Mouse (Mus musculus) hindbrain, embryonic 15.5 days (tissue): ENCODE data around the gene Hoxb8. TPM values are rescaled to one million over a fixed set of nuclear protein-coding genes. Genes with fewer than 3 reads are reported as not detected.

Experiments used
- ATAC-seq: fragments of 200-750 bp; cut with Nextera tagmentation; 2 replicates; pipeline ENCODE4 v1.8.0; 2017; ENCODE audit warnings: low read depth, moderate number of reproducible peaks, moderate TSS enrichment; ENCODE audit not compliant: low FRiP score
- H3K27ac ChIP-seq: fragments of 300-500 bp; sonication (generic); replicated peaks from 2 replicates; pipeline ENCODE4 v1.5.1; 2015; ENCODE audit warnings: mild to moderate bottlenecking, inconsistent platforms
- H3K27me3 ChIP-seq: fragments of 300-500 bp; sonication (generic); 2 replicates; pipeline ENCODE4 v1.6.1; 2015; ENCODE audit warnings: control low read depth, inconsistent platforms
- H3K36me3 ChIP-seq: fragments of 300-500 bp; sonication (generic); 2 replicates; pipeline ENCODE4 v1.6.1; 2015; ENCODE audit warnings: control low read depth, inconsistent platforms
- H3K4me1 ChIP-seq: fragments of 300-500 bp; sonication (generic); replicated peaks from 2 replicates; pipeline ENCODE4 v1.6.1; 2015; ENCODE audit warnings: control low read depth, inconsistent platforms
- H3K4me2 ChIP-seq: fragments of 300-500 bp; sonication (generic); 2 replicates; pipeline ENCODE4 v1.6.1; 2015; ENCODE audit warnings: moderate library complexity, mild to moderate bottlenecking, inconsistent platforms
- H3K4me3 ChIP-seq: fragments of 300-500 bp; sonication (generic); 2 replicates; pipeline ENCODE4 v1.5.1; 2015; ENCODE audit warnings: mild to moderate bottlenecking, inconsistent platforms
- H3K9ac ChIP-seq: fragments of 300-500 bp; sonication (generic); 2 replicates; pipeline ENCODE4 v1.6.1; 2015; ENCODE audit warnings: inconsistent platforms
- H3K9me3 ChIP-seq: fragments of 300-500 bp; sonication (generic); 2 replicates; pipeline ENCODE4 v1.6.1; 2016; ENCODE audit warnings: control low read depth, inconsistent platforms
- WGBS: fragments of 180-500 bp; shearing (Covaris S2); methylation state at CpG from one replicate; pipeline ENCODE4 v1.1.7; 2015; 5-methylcytosine and 5-hydroxymethylcytosine counted together
- polyA plus RNA-seq: library from polyadenylated mRNA; unstranded; fragments of >200 nt; fragmentation: Nextera tagmentation; extraction: Ambion mirVana; gene quantifications from 2 replicates; pipeline ENCODE4 v1.2.1, GENCODE M21; 2015

Gene Hoxb8
- polyA plus RNA-seq, 1 experiment from 2014 or later, result 26.1 TPM

DNA sequence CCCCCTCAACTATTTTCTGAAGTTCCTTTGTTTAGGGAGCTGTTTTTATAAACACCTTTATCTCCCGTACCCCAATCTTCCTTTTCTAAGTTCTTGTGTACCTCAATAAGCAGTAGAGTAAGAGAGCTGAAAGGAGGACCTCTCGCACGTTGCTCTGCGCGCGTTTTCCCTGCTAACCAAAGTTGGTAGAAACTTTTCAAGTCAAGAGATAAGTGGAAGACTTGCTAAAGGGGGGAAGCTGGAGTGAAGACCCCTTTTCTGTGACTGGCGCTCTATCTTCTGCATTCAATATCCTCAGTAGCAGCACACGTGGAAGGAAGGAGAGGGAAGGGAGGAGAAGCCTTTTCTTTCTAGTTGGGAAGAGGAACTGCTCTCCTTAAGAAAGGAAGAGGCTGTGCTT is 43.3 kb downstream of the Hoxb8 start:
- peaks cover 56% of the 10 kb centered on the region for H3K27me3 ChIP-seq
- H3K27ac ChIP-seq, result peak overlapping the region; percentile 96
- H3K36me3 ChIP-seq, result no peaks in the 10 kb centered on the region
- H3K4me3 ChIP-seq, result peak overlapping the region; percentile 43
- H3K4me2 ChIP-seq, result peak overlapping the region; percentile 59
- H3K9ac ChIP-seq, result peak overlapping the region; percentile 65
- no peak for ATAC-seq
- 1% methylated on average over 8 of the region's 8 CpGs for WGBS
- no peaks in the 10 kb centered on the region for H3K4me1 ChIP-seq
- H3K9me3 ChIP-seq, result no peaks in the 10 kb centered on the region

- Histone ChIP-seq H3K4me1 (no peaks in the 10 kb centered on the region), H3K27me3 (peaks cover 61% of the 10 kb centered on the region), H3K4me3 (peak overlapping the region; percentile 43), H3K36me3 (no peaks in the 10 kb centered on the region), H3K9ac (peak overlapping the region; percentile 65), H3K9me3 (no peaks in the 10 kb centered on the region), H3K4me2 (peak overlapping the region; percentile 59), H3K27ac (peak overlapping the region; percentile 96)
- 4% methylated on average over 22 of the region's 22 CpGs for WGBS
- no peak for ATAC-seq
Measured at GRCm38 (mm10) chr11:96325747-96326212, 44.1 kb downstream of the Hoxb8 start.

DNA sequence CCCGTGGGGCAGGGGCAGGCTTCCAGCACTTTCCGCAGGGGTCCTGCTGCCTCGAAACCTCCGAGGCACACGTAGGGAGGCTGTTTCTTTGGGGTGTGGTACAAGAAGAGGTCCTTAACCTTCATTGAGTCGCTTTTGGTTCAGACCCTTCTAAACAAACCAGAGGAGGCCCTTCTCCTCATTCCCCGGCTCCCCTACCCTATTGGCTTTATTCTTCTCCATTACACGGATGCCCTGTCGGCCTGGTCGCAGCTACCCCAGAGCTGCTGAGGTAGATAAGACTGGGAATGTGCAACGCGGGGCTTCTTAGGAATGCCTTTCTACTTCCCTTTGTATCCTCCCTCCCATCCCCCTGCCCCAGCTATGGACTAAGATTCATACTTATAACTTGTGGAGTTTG is 45.0 kb downstream of the Hoxb8 start:
- Histone ChIP-seq H3K9ac (peak overlapping the region; percentile 65), H3K9me3 (no peaks in the 10 kb centered on the region), H3K4me1 (no peaks in the 10 kb centered on the region), H3K27ac (peak overlapping the region; percentile 96), H3K36me3 (no peaks in the 10 kb centered on the region), H3K4me2 (peak overlapping the region; percentile 59), H3K4me3 (peak overlapping the region; percentile 43), H3K27me3 (peaks cover 62% of the 10 kb centered on the region)
- 4% methylated on average over 12 of the region's 12 CpGs for WGBS
- no peak for ATAC-seq

DNA sequence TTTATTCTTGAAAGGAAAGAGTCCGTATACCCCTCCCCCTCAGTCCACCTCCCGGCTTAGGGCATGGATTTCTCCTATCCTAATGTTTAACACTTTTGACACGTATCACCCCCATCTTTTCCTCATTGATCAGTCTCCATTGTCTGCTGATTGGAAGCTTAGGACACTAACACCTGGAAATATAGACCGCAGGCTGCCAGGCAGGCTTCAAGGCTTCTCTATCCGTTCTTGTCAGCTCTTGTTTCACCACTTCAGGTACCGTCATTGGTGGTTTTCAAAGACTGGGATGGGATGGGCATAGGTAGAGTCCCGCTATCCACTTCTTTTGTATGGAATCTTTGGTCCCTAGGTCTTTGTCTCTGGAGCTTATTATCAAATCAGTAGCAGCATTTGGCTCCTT is 45.4 kb downstream of the Hoxb8 start:
- H3K4me2 ChIP-seq, result peak overlapping the region; percentile 59
- H3K9me3 ChIP-seq, result no peaks in the 10 kb centered on the region
- H3K36me3 ChIP-seq, result no peaks in the 10 kb centered on the region
- peak overlapping the region; percentile 96 for H3K27ac ChIP-seq
- 5% methylated on average over 7 of the region's 7 CpGs for WGBS
- no peak for ATAC-seq
- no peaks in the 10 kb centered on the region for H3K4me1 ChIP-seq
- H3K27me3 ChIP-seq, result peaks cover 60% of the 10 kb centered on the region
- peak overlapping the region; percentile 65 for H3K9ac ChIP-seq
- H3K4me3 ChIP-seq, result peak overlapping the region; percentile 43

DNA sequence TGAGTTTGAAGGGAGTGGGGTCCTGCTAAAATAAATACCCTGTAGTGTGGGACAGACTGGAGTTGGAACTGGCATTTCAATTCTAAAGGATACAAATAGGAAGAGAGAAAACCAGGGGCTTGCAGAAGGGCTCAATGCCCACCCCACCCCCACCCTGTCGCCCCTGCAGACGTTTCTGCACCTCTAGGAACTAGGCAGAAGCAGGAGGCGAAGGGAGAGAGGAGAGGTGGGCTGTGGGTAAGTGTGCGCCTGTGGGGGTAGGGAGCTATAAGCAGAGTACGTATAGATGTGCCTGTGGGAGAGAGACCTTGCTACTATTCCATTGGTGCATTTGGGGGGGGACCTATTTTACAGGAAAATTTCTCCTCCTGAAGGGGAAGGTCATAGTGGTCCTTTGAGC is 46.0 kb downstream of the Hoxb8 start:
- 4% methylated on average over 5 of the region's 5 CpGs for WGBS
- Histone ChIP-seq H3K27ac (peak overlapping the region; percentile 96), H3K4me1 (no peaks in the 10 kb centered on the region)

GRCm38 (mm10) chr11:96328605-96329004 is 46.9 kb downstream of the Hoxb8 start:
- H3K27me3 ChIP-seq, result peaks cover 50% of the 10 kb centered on the region
- H3K4me2 ChIP-seq, result peak overlapping the region; percentile 59
- WGBS, result 5% methylated on average over 8 of the region's 8 CpGs
- peak overlapping the region; percentile 65 for H3K9ac ChIP-seq
- no peaks in the 10 kb centered on the region for H3K9me3 ChIP-seq
- H3K36me3 ChIP-seq, result no peaks in the 10 kb centered on the region
- H3K27ac ChIP-seq, result peak overlapping the region; percentile 96
- H3K4me3 ChIP-seq, result peak overlapping the region; percentile 43
- no peaks in the 10 kb centered on the region for H3K4me1 ChIP-seq
- no peak for ATAC-seq

More for the DNA sequence above, 46.0 kb downstream of the Hoxb8 start:
- Histone ChIP-seq H3K9ac (peak overlapping the region; percentile 65), H3K9me3 (no peaks in the 10 kb centered on the region), H3K4me3 (peak overlapping the region; percentile 43), H3K36me3 (no peaks in the 10 kb centered on the region), H3K27me3 (peaks cover 54% of the 10 kb centered on the region), H3K4me2 (peak overlapping the region; percentile 59)
- ATAC-seq, result peak; percentile 67

- H3K4me1 ChIP-seq, result peaks cover 22% of the 10 kb centered on the region
- WGBS, result under 1% methylated on average over 8 of the region's 8 CpGs
- no peak for ATAC-seq
- H3K27me3 ChIP-seq, result peaks cover 59% of the 10 kb centered on the region
- peak overlapping the region; percentile 59 for H3K4me2 ChIP-seq
- peak overlapping the region; percentile 43 for H3K4me3 ChIP-seq
- no peaks in the 10 kb centered on the region for H3K9me3 ChIP-seq
- H3K27ac ChIP-seq, result peak overlapping the region; percentile 96
- no peaks in the 10 kb centered on the region for H3K36me3 ChIP-seq
- H3K9ac ChIP-seq, result peak overlapping the region; percentile 65
Measured at GRCm38 (mm10) chr11:96332105-96332504, 50.4 kb downstream of the Hoxb8 start.

GRCm38 (mm10) chr11:96332618-96333032 is 50.9 kb downstream of the Hoxb8 start:
- peak overlapping the region; percentile 43 for H3K4me3 ChIP-seq
- H3K27ac ChIP-seq, result peak overlapping the region; percentile 96
- H3K4me1 ChIP-seq, result peaks cover 22% of the 10 kb centered on the region
- no peaks in the 10 kb centered on the region for H3K9me3 ChIP-seq
- peaks cover 59% of the 10 kb centered on the region for H3K27me3 ChIP-seq
- H3K4me2 ChIP-seq, result peak overlapping the region; percentile 59
- under 1% methylated on average over 35 of the region's 35 CpGs for WGBS
- H3K36me3 ChIP-seq, result no peaks in the 10 kb centered on the region
- no peak for ATAC-seq
- H3K9ac ChIP-seq, result peak overlapping the region; percentile 65

- Histone ChIP-seq H3K27me3 (peaks cover 56% of the 10 kb centered on the region), H3K4me1 (peaks cover 29% of the 10 kb centered on the region), H3K4me2 (peak overlapping the region; percentile 59), H3K36me3 (no peaks in the 10 kb centered on the region), H3K4me3 (peak overlapping the region; percentile 43), H3K9ac (peak overlapping the region; percentile 65), H3K9me3 (no peaks in the 10 kb centered on the region), H3K27ac (peak overlapping the region; percentile 96)
- 3% methylated on average over 17 of the region's 17 CpGs for WGBS
- ATAC-seq, result no peak
Measured at GRCm38 (mm10) chr11:96333241-96334001, 51.7 kb downstream of the Hoxb8 start.

DNA sequence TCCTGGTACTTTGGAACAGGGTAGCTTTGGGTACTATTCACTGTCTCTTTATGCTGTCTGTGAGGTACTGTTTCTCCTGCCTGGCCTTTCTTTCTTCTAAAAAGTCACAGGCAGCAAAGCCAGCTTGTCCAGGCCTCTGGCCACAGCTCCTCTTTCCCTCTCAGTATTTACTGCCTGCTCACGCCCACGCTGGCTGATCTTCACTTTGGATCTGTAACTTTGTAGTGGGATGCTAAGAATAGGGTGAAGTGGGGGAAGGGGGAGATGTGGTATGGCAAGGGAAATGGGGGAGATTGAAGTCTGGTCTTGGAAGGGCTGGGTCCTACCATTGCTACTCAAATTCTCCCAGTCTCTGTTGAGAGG is 52.3 kb downstream of the Hoxb8 start:
- Histone ChIP-seq H3K36me3 (no peaks in the 10 kb centered on the region), H3K27ac (peak overlapping the region; percentile 96), H3K4me3 (peak overlapping the region; percentile 43), H3K4me1 (peaks cover 35% of the 10 kb centered on the region), H3K27me3 (peaks cover 53% of the 10 kb centered on the region), H3K4me2 (peak overlapping the region; percentile 59), H3K9me3 (no peaks in the 10 kb centered on the region), H3K9ac (peak overlapping the region; percentile 65)
- WGBS, result 9% methylated on average over 2 of the region's 2 CpGs
- no peak for ATAC-seq
